Mouse (Mus musculus) mesoderm, embryonic 11.5 days (tissue): ENCODE results near the gene Slitrk2.

Experiments
- DNase-seq: peaks from one replicate; pipeline ENCODE4 v3.0.0-alpha.2; 2012; ENCODE audit warnings: low read depth, low spot score

Slitrk2 gene

DNA sequence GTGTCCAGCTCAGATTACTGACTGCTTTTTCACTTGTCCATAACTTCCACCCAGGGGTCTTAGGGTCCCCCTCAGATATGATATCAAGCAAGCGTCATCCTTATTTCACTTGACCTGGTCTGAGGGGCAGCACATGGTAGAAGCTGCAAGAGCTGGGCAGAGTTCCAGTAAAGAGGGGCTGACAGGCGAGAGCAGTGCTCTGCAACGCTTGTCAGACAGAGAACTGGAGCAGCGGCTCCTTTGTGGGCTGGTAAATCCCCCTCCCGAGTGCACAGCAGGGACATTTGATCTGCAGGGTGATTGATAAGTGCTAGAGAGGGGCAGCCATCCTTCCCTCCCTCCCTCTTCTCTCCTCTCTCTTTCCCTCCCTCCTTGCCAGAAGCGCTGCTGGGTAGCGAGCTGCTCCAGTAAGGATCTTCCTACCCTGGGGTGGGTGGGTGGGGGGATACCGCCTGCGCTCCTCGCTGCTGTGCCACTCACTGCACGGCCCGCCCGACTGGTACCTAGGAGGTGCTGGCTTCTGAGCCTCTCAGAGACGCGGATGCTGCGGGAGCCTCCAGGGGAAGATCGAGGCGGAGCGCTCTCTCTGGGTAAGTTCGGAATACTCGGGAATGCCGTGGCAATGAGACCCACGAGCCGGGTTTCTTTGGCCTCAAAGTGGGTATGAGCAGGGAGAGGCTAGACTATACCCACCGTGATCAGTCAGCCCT lies at the start of gene Slitrk2:
Gene Slitrk2 (plus strand): TSS at position 408 of the 710 bp plus-strand sequence.
- DNase-seq, result no peak

DNA sequence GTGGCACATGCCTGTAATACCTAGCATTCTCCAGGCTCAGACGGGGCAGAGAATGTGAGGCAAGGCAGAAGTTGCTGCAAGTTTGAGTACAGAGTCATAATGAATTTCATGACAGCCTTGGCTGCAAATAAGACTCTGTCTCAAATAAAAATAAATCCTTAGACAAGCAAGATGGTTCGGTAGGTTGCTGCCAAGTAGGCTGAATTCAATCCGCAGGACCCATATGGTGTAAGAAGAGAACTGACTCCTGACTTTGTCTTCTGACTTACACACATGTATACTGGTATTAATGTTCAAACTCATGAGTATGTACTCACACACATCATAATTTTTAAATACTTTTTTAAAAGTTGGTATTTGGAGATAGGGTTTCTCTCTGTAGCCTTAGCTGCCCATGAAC lies 43.6 kb upstream of the Slitrk2 start:
- no peak for DNase-seq

DNA sequence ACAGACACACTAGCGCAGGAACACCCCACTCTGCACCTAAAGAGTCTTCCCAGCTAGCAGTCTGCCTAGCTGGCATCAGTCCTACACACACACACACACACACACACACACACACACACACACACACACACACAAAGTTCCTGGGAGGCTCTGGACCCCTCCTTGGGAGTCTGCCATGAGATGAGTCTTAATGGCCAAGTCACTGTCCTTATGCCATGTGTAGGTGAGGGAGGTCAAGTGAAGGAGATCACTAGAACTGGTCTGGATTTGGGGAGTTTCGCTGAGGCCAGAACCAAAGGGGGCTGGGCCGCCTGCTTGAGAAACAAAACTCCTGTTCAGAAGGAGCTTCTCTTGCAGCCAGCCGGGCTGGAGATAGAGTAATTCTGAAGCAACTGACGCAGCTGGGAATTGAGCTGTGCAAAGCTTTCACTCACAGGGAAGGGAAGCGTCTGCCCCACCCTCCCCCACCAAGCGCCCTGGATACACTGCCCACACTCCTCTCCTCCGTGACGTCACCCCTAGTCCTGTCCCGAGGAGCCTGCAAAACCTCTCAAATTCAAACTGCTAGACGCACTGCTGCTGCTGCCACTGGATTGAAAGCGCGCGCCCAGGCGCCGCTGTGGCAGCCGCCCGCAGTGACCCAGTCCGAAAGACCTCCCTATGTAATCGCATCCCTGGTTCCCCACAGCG lies 3.5 kb downstream of the Slitrk2 start:
- peak; percentile 67 for DNase-seq

DNA sequence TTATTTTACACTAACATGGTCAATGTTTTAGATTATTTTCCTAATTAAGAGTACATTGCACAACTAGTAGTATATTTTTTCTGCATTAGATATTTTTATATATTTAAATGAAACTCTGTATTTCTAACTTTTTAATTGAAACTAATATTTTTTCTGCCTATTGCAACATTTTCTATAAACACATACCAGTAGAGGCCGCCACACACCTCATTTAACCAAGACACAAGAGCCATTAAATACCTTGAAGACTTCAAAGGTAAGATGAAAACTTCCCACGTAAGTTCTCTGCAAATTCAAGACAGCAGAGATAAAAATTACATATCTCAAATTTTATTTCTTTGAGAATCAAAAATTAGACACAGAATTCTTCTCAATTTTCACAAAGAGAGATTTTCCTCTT lies 8.2 kb downstream of the Slitrk2 start:
- no peak for DNase-seq

DNA sequence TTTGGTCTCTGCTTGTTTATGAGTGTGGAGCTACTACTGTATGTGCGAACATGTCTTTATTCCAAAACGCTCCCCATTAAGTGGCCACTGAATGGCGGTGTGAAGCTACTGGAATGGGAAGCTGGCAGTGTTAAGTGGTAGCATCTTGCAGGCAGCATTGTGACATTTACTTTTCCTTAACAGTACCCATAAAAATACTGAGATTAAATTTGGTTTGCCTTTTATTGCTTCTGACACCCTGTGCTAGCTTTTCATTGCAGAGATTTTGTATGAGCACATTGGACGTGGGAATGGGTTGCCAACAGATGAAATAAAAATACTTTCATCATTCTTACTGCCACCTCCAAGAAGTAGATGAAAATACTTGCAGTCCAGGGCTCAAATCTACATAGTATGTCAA lies 27.8 kb downstream of the Slitrk2 start:
- no peak for DNase-seq

DNA sequence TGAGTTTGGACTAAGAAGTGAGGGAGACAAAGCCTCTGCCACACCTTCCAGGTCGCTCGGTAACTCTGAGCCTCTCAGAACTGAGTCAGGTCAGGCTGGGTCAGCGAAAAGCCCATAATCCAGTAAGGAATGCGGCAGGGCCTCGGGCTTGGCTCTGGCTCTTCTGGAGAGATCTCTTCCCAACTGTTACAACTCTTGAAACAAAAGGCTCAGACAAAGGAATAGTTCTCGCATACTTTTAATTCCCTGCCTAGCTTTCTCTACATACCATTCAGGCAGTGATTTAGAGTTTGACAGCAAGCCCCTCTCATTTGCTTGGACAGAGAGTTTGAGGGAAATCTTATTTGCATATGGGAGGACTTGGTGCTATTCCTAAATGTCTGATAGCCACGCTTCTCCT lies 29.5 kb downstream of the Slitrk2 start:
- DNase-seq, result no peak
